Mouse (Mus musculus): ENCODE measurements around the gene Lrat.
A peak's percentile ranks its signal among the peaks of the same experiment; 100 is the strongest.

Gene Lrat

DNA sequence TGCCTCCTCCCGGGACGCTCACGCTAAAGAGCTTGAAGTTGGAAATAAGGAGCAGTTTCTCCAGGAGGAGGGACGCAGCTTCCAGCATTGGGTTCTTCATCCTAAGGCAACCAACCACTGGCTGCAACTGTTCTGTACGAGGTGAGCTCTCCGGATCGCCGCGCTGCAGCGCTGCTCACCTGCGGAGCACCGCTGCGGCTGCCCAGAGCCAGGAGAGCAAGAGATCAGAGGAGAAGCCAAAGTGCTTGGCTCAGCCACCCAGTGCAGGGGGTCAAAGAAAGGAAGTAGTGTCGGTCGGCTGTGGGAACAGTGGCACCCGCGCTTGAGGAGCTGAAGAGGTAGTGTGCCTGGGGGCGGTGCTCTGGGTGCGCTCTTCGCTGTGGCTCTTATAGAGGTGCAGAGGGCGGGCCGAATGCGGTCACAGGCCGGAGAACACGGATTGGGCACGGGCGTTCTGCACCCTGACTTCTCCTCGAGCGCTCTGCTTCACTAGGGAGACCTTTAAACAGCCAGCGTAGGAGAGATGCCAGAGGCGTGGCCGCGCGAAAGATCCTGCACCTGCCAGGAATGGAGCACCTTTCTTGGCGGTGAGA lies at the start of gene Lrat:
Gene Lrat (minus strand): TSS at position 361 of the 593 bp plus-strand sequence.
- DNase-seq, result peak; percentile 65

GRCm38 (mm10) chr3:82952173-82952962 lies 48.6 kb upstream of the Lrat start:
- DNase-seq, result peak; percentile 8

- no peak for DNase-seq
Observed at GRCm38 (mm10) chr3:82950639-82951038, 46.9 kb upstream of the Lrat start.

GRCm38 (mm10) chr3:82950208-82950607 lies 46.4 kb upstream of the Lrat start:
- DNase-seq, result no peak

DNA sequence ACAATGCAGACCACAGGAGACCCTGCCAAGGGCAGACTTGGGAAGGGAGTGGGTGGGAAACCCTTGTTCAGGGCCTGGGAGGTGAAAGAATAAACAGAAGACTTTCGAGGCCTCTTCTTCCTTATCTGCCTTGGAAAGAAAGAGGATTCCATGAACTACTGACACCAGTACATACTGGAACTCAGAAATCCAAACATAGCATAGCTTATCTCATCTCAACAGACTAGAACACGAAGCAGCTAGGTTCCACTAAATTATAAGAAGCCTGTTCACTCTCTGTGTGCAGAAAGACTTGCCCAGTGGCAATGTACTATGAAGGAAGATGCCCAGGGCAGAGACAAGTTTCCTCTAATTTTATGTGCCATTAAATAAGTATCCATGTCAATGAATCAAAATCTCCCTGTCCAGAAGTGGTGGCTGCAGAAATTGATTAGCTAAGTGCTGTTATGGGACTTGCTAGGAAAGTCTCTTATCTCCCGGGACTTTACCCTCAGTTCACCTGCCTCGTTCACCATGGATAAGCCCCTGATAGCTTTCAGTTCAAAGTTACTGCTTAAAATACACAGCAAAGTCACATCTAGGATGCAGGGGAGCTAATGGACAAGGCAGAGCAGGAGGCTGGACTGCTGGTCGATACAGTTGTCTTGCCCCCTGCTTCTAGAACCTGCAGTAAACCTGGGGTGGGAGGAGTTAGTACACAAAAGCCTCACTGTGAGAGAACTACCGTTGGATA lies 42.8 kb upstream of the Lrat start:
- DNase-seq, result no peak

DNA sequence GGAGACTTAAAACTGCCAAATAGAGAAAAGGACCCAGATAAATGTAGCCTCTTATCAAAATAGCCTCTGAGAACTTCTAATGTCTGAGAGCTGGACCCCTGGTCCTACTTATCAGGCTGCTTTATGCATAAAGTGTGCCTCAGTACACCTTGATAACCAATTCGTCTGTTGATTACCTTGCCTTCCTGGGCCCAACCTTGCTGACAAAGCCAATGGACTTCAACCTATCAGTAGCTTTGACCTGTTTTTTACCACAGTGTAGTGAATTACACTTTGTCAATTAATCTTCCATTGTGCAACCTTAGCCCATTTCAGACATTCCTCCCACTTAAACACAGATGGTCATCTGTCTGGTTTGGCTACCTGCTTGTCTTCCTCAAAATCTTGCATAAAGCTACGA lies 24.1 kb upstream of the Lrat start:
- no peak for DNase-seq

GRCm38 (mm10) chr3:82915632-82916031 lies 11.9 kb upstream of the Lrat start:
- no peak for DNase-seq

GRCm38 (mm10) chr3:82908671-82909070 lies 4.9 kb upstream of the Lrat start:
- no peak for DNase-seq

GRCm38 (mm10) chr3:82904211-82904908 lies 587 bp upstream of the Lrat start:
- DNase-seq, result no peak

DNA sequence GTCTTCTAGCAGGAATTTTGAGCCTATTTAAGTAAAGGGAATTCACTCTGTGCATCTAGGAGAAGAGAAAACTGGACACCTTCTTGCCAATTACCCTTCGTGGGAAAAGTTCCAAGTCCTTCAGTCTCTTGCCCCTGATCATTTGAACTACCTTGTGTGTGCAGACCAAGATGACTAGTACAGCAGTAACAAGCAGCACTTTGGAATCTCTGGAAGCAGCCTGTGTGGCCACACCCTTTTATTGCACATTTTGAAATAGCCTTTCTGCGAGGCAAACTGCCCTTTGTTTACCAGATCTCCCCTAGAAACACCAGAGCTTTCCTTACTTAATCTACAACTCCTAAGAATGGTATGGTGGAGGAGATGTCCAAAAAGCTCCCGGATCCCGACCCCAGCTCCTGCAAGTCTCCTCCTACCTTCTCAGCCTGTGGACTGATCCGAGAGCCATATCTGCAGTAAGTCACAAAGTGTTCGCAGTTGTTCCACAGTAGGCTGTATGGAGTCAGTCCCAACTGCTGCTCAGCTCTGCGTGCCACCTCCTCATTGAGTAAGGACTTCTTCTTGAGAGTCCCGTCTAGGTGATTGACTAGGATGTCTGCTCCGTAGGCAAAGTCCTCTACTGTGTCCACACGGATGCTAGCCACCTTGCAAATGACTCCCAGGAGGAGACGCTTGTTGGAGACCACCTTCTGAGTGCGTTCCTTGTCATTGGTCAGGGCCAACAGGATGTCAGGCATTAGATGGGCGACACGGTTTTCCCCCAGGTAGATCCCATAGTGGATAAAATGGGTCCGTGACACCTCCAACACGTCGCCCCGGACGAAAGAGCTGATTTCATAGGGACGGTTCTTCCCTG lies 788 bp downstream of the Lrat start:
- no peak for DNase-seq

DNA sequence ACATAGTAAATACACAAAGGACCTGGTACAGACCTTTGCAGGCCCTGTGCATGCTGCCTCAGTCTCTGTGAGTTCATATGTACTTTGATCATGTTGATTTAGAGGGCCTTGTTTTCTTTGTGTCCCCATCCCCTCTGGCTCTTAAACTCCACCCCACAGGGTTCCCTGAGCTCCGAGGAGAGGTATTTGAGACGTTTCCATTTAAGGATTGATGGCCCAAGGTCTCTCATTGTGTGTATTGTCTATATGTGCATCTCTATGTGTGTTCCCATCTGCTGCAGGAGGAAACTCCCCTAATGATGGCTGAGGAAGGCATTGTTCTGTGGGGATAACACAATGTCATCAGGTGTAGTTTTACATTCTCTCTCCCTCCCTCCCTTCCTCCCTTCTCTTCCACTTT lies 14.9 kb downstream of the Lrat start:
- DNase-seq, result no peak

DNA sequence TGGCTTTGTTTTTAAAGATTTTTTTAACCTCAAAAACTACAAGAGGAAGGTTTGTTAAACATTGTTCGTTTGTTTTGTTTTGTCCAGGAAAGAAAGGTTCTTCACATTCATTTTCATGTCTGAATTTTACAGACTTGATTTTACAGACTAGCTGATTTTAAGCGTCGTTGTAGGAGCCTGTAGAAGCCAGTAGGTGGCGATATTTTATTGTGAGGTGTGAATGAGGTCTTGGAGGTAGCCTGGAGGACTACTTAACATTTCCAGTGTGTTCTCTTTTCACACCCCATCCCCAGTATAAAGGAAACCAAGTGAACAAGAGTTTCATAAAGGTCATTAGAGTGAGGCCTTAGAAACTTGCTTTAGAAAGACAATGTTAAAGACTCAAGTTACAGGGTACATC lies 26.5 kb downstream of the Lrat start:
- DNase-seq, result no peak

- peak; percentile 56 for DNase-seq
Observed at GRCm38 (mm10) chr3:82876372-82876739, 27.4 kb downstream of the Lrat start, which contains the start of gene Rbm46. Gene Rbm46, minus strand, starts transcription at chr3:82876483.

DNA sequence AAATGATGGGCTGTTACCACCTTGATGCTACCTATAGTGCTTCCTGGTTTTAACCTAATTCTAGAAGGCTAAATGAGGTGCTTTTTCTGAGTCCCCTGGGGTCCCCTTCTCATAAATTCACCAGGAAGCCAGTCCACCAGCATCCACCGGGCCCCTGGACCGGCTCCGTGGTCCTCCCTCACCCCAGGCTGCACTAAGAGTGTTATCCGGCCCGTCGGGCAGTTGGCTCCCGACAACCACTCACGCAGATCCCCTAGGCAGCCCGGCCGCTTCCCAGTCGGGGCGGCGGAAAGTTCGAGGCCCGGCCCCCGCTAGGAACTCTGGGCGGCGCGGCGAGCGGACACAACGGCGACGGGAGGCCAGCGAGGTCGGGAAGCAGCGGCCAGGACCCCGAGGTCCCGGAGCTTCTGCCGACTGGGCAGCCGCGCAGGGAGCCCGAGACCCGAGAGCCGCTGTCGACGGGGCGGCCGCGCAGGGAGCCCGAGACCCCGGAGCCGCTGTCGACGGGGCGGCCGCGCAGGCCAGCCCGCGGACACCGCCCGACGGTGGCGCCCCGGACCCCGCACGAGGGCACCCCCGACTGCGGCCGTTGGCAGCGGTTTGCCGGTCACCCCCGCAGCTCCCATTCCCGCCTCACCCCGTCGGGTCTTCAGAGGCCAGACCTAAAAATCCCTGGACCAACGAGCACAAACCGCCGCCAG lies 28.0 kb downstream of the Lrat start:
- no peak for DNase-seq

DNA sequence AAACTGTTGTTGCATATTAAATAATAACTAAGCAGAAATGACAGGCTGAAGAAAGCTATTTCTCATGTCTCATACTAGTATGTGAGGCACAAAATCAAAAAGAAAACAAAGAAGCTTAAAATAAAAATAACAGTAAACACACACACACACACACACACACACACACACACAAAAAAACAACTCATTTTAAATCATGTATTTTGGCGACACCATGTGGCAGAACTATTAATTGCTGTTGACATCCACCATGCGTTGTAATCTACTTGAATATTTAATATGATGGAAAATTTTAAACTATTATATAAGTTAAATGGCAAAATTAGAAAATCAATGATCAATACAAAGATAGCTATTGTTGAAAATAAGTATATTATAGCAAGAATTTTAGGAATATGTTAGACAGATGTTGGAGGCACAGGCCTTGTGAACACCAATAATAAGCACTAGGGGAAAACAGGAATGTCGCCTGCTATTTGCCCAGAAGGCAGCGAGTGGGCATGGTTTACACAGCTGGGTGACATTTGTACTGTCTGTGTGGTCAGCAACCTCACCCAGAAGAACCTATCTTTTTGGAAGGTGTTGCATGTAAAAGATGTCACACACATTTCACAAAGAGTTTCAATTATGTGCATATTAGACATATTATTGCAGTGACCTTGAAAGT lies 46.2 kb downstream of the Lrat start:
- DNase-seq, result no peak
